Mouse (Mus musculus) B cell, adult 2 months (primary cell): Measurements from ENCODE around the gene Acsl4.
A peak's percentile ranks its signal among the peaks of the same experiment; 100 is the strongest.

Experiments used
- DNase-seq, 2 experiments: peaks; one replicate each; pipeline ENCODE4 v3.0.0; 2022

Acsl4 gene

GRCm38 (mm10) chrX:142390247-142390908, at the start of gene Acsl4:
Acsl4 (minus strand) TSS chrX:142390535.
- peak; percentile 90 for DNase-seq

DNA sequence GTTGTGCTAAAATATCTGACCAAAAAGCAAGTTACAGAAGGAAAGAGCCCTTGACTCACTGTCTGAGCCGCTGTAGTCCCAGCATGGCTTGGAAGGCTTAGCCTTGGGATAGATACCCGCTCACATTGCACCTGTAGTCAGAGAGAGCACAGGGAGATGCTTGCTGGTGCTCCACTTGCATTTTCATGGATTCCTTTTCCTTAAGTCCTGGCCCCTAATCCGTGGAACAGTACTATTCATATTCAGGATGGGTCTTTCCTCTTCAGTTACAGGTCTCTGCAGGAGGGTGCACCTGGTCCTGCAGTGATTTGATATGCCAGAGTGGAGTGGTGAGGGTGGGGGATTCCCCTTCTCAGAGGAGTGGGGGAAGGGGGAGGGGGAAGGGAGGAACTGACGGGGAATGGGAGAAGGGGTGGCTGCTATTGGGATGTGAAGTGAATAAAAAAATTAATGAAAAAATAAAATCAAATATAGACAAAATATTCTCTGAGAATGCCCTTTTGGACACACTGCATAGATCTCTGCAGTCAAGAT, 47.7 kb upstream of the Acsl4 start:
- DNase-seq = no peak

DNA sequence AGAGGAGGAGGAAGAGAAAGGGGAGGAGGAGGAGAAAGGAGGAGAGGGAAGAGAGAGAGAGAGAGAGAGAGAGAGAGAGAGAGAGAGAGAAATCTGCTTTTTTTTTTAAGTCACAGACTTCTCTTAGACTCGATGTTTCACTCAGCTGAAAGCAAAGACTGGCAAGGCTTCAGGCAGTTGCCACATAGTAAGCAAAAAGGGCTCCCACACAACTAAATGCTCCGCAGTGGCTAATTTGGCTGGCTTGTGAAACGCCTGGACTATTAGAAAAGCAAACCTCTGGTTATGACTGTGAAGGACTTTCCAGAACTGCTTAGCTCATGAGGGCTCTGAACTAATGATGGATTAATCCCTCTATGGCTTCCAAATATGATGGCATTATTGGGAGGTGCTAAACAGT, 42.5 kb upstream of the Acsl4 start:
- DNase-seq = no peak

DNA sequence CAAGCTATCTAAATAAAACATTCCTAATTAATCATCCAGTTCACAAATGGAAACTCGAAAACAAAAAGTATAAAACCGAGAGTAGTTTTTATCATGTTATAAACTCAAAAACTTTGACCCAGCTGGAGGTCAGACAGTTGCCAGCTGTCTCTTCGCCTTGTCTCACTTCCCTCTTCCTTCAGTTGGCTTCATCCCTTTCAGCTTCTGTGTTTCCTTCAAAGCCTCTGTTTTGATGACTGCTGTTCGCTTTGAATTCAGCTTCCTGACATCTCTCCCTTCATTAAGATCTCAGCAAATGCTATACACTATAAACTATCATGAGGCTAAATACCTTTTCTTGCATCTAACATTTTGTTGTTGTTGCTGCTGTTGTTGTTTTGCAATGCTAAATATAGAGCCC, 36.8 kb upstream of the Acsl4 start:
- no peak for DNase-seq

DNA sequence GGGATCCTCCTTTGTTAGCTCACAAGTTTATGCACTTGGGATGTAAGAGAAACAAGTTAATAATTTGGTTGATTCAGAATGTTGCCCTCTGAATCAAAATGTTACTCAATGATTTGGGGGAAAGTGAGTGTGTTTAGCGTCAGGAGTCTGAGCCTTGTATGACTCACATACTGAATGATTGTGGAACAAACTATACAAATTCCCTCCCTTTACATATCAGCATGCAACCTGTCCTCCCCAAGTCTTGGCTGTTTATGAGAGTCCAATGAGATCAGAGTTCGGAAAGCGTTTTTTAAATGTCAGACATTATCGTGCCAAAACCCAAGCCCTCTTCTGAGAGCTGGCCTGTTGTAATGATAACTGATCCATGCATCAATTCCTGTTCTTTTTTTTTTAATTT, 36.3 kb upstream of the Acsl4 start:
- DNase-seq = no peak

DNA sequence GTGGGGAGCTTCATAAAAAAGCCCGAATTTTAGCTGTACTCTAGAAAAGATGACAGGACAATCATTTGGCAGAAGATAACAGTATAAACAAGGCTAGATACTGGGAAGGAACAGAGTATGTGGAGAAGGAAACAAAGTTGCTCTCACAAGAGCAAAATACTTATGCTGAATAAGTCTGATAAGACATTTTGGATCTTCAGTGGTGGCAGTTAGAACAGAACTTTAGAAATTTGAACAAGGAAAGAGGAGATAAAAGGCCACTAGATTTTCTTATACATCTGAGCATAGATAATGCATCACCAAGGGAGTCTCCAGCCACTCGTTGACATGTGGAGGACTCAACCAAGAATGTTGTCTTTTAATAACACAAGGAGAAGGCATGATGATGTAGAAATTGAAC, 23.5 kb upstream of the Acsl4 start:
- no peak for DNase-seq

DNA sequence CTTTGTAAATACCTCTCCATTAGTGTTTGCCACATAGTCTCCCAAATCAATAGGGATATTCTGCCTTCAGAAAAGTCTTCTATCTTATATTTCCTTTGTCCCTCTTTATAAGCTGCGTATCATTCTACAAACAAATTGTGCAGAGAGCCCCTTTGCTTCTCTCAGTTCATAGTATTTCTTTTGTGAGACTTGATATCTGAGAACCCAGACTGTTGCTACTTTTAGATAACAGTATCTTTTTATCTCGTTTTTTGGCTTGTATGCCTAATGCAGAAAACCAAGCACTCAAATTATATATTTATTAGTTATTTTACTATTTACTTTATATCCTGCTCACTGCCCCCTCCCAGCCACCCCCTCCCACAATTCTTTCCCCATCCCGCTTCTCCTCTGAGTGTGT, 19.7 kb upstream of the Acsl4 start:
- no peak for DNase-seq

- no peak for DNase-seq
These were observed 19.0 kb upstream of the Acsl4 start for GRCm38 (mm10) chrX:142409338-142409737.

DNA sequence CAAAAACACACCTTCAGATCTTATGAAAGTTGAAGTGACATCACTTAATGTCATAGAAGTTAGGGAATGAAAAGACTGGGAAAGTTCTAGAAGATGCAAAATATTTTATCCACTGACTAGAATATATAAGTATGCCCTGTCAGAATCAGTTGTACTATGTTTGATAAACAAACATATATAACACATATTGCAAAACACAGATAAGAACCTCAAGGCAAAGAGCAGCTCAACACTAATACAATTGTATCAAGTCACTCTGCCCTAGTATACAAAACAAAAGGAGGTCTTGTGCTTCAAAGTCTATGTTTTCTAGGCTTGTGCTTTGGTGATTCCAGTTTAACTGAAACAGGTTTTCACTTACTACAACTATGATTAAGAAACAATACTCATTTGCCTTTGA, 12.8 kb upstream of the Acsl4 start:
- no peak for DNase-seq

DNA sequence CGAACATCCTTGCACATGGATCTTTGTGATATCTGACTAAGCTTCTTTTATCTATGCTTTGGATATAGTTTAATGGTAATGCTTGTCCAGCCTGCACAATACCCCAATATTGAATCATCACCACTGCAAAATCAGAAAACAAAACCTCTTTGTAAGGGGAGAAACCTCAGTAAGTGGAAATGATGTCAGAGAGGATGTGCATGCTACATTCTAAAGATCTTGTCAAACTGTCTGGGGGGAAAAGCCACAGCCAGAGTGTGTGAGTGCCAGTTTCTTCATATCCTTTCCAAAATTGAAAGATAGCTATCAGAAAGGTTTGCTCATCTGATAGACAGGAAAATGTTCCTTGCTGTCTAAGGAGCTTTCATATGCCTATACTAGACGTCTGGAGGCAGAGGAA, 8.3 kb upstream of the Acsl4 start:
- DNase-seq = no peak

- no peak for DNase-seq
These were observed 552 bp upstream of the Acsl4 start for GRCm38 (mm10) chrX:142390909-142391265.

DNA sequence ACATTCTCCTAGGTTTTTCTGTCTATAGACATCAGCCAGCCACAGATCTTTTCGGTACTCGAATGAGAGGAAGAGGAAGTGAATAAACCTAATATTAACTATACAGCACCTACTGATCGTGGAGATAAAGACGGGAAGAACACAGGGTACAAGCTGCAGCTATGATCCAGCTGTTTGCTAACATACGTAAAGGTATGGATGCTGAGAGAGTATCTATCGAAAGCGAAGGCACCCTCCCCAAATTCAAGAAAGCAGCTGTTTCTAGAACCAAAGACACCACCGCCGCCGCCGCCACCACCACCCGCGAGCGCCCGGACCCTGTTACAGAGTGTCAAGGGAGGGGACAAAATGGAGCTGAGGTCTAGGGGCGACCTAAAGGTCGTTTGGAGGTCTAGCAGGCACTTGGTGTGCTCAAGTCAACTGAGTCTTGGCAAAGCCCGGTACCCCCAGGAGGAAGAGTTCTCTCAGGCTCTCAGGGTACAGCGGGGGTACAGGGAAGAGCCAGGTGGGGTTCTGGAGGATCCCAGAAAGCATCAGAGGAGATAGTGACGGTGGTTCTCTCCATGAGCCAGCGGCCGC, 665 bp downstream of the Acsl4 start:
- DNase-seq = peak; percentile 54 to 57

- no peak for DNase-seq
These were observed 2.2 kb downstream of the Acsl4 start for GRCm38 (mm10) chrX:142388141-142388540.

GRCm38 (mm10) chrX:142387634-142388033, 2.7 kb downstream of the Acsl4 start:
- no peak for DNase-seq

DNA sequence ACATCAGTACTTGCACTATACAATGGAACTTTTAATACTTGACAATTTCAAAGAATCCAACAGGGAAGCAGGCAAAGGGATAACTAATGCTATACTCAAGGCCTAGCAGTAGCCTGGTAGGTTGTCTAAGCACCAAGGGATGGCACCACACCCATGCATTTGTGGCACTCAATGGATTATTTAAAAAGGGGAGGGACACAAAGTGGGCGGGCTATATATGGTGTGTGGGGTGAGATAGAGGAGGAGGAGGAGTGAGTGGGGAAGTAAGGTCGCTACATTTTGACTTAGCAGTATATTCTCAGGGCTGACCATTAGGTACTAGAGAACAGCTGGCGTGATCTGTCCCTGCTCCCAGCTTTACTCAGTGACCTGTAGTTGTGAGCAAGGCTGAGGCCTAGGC, 5.4 kb downstream of the Acsl4 start:
- no peak for DNase-seq

- no peak for DNase-seq
These were observed 10.4 kb downstream of the Acsl4 start for GRCm38 (mm10) chrX:142379894-142380293.

GRCm38 (mm10) chrX:142378048-142378447, 12.3 kb downstream of the Acsl4 start:
- DNase-seq = peak in 1 of 2 experiments; percentile 17

GRCm38 (mm10) chrX:142377358-142377757, 13.0 kb downstream of the Acsl4 start:
- DNase-seq = no peak

DNA sequence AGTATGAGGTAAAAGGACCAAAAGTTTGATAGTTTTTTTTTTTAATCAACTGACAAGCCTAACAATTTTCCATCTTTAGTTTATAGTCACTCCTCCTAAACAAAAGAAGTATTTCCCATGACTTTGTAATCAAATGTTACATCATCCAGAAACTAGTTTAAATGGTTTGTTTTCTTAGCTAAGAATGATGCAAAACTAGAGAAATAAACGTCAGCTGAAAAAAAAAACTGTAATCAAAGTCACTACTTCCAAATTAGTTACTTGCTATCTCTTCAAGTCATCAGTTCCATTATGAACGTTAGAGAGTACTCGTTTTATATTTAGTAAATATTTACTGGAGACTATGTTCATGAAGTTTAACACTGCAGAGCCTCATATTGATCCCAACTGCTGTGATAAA, 13.6 kb downstream of the Acsl4 start:
- DNase-seq = no peak

DNA sequence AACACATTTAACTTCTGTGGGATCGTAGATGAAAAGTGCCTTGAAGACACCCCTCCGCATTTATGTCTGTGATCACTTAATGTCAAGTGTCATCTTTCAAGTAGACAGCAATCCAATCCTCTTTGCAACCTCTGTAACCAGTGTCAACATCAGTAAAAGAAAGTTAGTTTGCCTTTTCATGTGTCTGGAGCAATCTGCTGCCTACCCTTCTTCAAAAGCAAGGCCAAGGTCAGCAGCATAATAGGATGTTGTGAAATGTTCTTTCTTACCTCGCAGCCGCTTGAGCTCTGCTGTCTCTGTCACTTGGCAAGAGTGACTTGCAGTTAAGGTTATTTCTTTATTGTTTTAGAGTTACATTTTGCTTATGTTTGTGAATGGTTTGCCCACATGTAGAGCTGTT, 14.8 kb downstream of the Acsl4 start:
- DNase-seq = no peak

DNA sequence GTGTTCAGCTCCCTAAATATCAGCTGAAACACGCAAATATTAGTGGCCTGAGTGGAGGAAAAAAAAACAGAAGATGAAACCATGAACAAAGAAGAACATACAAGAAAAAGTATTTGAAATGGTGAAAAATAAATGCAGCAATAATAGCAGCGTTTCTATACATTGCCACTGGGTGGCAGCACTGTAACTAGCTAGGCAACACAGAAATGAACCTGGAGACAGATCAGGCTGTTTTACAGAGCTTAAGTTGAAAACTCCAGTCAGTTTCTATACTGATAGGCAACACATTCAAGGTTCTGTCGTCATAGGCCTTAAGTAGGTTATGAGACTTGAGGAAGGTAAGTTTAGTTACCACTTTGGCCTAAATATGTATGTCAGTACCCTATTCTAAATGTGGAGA, 17.9 kb downstream of the Acsl4 start:
- peak; percentile 56 to 59 for DNase-seq

DNA sequence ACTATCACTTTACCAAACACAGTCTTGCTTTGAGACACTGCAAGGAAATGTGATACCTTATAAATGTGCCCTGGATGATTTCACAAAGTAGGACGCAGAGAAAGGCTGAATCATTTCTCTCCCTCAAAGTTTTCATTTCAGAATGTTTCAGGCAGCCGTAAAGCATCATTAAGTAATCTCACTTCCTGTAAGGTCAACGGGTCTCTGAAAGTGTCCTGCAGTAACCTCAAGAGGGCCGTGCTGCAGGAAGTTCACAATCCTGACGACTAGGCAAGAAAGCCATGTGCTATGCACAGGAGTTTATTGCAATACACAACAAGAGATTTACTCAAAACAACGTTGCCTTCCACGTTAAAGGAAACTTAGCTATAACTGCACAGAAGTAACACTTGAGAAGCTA, 20.4 kb downstream of the Acsl4 start:
- DNase-seq = no peak

- DNase-seq = no peak
These were observed 26.5 kb downstream of the Acsl4 start for GRCm38 (mm10) chrX:142363882-142364281.

- no peak for DNase-seq
These were observed 31.3 kb downstream of the Acsl4 start for GRCm38 (mm10) chrX:142359031-142359430.

DNA sequence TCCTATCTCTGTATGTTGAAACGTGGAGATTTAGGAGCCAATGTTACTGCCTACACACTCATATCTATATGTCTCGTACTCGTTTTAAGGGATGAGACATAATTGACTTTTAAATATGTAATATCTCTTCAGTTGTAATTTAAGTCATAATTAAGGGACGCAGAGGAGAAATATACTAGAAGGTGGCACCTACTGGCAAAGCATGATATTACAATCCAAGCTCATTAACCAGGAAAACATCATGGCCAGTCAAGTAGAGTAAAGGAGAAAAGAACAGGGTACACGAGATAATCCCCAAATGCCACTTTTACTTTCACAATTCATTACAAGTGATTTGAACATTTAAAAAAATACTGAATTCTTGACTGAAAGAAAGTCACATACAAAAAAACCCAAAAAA, 31.9 kb downstream of the Acsl4 start:
- no peak for DNase-seq
